Mouse (Mus musculus): Measurements from ENCODE around the gene Pex26. TPM values are rescaled to one million over a fixed set of nuclear protein-coding genes. Genes with fewer than 3 reads are reported as not detected.

The Pex26 gene
- total and polyA plus RNA-seq, 3 experiments, result 2.8 to 3.3 (median 3.2) TPM

DNA sequence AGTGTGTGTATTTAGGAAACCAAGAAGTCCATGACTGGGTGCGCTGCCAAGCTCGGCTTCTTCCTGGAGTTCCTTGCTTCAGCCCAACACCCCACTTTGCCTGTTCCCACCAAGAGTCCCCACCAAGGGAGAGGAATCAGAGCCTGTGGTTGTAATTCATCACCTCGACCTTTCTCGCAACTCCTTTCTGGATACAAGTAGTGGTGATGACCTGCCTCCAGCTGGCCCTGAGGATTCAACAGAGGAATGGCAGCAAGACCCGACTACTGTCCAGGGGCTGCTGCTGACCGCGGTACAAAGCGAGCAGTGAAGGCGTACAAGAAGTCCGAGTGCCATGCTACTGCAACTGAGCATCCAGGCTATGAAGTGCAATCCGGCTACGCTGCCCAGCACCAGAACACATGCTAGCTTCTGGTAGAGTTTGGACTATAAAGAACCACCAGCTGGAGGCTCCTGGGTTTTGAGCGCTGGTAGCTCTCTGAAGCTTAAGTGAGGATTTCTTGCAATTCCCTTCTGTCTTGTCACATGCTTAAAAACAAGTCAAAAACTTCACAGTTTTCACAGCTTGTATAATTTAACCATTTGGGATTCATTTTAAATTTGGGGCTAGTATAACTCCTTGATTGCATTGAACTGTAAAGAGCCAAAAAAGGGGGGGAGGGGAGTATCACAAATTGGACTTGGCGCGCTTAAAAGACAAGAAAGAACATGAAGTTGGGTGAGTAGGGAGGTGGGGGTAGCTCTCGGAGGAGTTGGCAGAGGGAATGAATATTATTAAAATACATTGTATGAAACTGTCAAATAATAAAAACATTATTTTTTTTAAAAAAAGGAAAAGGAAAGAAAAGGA is 28.8 kb upstream of the Pex26 start:
- Histone ChIP-seq H3K27ac (ENCODE audit: insufficient read depth, low read depth) (no peak overlapping the region), H3K79me2 (replicated peaks; ENCODE audit: control insufficient read depth, extremely low read depth, insufficient read depth, poor library complexity, severe bottlenecking) (no peaks in the 10 kb centered on the region), H3K4me3 (replicated peaks in 1 of 3; ENCODE audit: low read depth in 2 of 3, low read length in 2 of 3, poor library complexity in 1 of 3) (no peak overlapping the region), H3K27me3 (replicated peaks) (no peaks in the 10 kb centered on the region), H3K36me3 (replicated peaks in 1 of 2; ENCODE audit: control insufficient read depth in 1 of 2, insufficient read depth in 1 of 2, low read length in 1 of 2) (no peaks in the 10 kb centered on the region), H3K4me2 (ENCODE audit: insufficient read depth, low read depth, poor library complexity, severe bottlenecking) (no peak overlapping the region), H3K4me1 (ENCODE audit: control insufficient read depth in 1 of 2, insufficient read depth in 2 of 2) (no peaks in the 10 kb centered on the region), H3K9ac (ENCODE audit: insufficient read depth, low read depth) (no peak overlapping the region), H3K9me3 (replicated peaks; ENCODE audit: low read length) (peaks cover 3% of the 10 kb centered on the region)
- DNase-seq (ENCODE audit: extremely low read depth), result no peak
- in situ Hi-C loops (cut with MboI; ENCODE audit: low pct_ligation_motif_present, low pct_unique_long_range_greater_than_20kb, low sequenced_read_pairs), result no loop called here
- dilution Hi-C loops (cut with MboI; ENCODE audit: extremely low pct_ligation_motif_present, extremely low pct_unique_long_range_greater_than_20kb, low sequenced_read_pairs), result no loop called here
- TF ChIP-seq CHD1 (IDR thresholded peaks at IDR 0.05; ENCODE audit: low read depth, low read length) (no peak), RCOR1 (conservative IDR thresholded peaks at IDR 0.05; ENCODE audit: low read depth, low read length) (no peak), JUND (conservative IDR thresholded peaks at IDR 0.05; ENCODE audit: low read depth, low read length) (no peak), ELF1 (IDR thresholded peaks at IDR 0.05; ENCODE audit: low read depth, low read length) (no peak), ZNF384 (IDR thresholded peaks at IDR 0.05; ENCODE audit: low read depth, low read length) (no peak), JUN (IDR thresholded peaks at IDR 0.05; ENCODE audit: insufficient read depth, low read depth, low read length) (no peak), PAX5 (IDR thresholded peaks at IDR 0.05; ENCODE audit: low read length) (no peak), POLR2A (IDR thresholded peaks at IDR 0.05; ENCODE audit: low read depth, low read length) (no peak), POLR2AphosphoS2 (IDR thresholded peaks at IDR 0.05; ENCODE audit: low read depth, low read length) (no peak), MAFK (IDR thresholded peaks at IDR 0.05; ENCODE audit: insufficient replicate concordance, low read length) (no peak), MAZ (IDR thresholded peaks at IDR 0.05; ENCODE audit: low read depth, low read length) (no peak), HCFC1 (IDR thresholded peaks at IDR 0.05; ENCODE audit: low read depth, low read length) (no peak), RAD21 (IDR thresholded peaks at IDR 0.05; ENCODE audit: low read depth, low read length) (no peak), MAX (IDR thresholded peaks at IDR 0.05; ENCODE audit: low read length) (no peak), ZKSCAN1 (IDR thresholded peaks at IDR 0.05; ENCODE audit: borderline replicate concordance, low read depth, low read length) (no peak), MYC (IDR thresholded peaks at IDR 0.05; ENCODE audit: low read depth, low read length) (no peak)

DNA sequence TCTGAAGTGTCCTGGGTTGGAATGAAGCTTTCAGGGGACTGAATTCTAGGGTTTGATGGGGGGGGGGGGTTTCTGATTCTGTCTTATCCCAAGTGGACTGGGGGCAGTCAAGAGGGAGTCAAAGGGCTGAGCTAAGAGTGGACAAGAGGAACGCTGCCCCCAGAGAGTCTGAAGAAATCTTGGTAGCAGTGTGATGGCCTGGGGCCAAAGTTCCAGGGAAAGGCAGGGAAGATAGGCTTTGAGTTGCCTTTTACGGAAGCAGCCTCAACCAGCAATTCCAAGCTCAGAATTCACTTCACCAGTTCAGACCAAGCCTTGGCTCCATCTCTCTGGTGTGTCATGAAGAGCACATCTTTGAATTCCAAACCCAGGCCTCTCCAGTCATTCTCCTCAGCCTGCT is 27.4 kb upstream of the Pex26 start:
- dilution Hi-C loops (cut with MboI; ENCODE audit: extremely low pct_ligation_motif_present, extremely low pct_unique_long_range_greater_than_20kb, low sequenced_read_pairs) (no loop called here), in situ Hi-C loops (cut with MboI; ENCODE audit: low pct_ligation_motif_present, low pct_unique_long_range_greater_than_20kb, low sequenced_read_pairs) (no loop called here)
- Histone ChIP-seq H3K4me3 (replicated peaks in 1 of 3; ENCODE audit: low read depth in 2 of 3, low read length in 2 of 3, poor library complexity in 1 of 3) (no peak overlapping the region), H3K4me2 (ENCODE audit: insufficient read depth, low read depth, poor library complexity, severe bottlenecking) (no peak overlapping the region), H3K27ac (ENCODE audit: insufficient read depth, low read depth) (no peak overlapping the region), H3K79me2 (replicated peaks; ENCODE audit: control insufficient read depth, extremely low read depth, insufficient read depth, poor library complexity, severe bottlenecking) (no peaks in the 10 kb centered on the region), H3K9ac (ENCODE audit: insufficient read depth, low read depth) (no peak overlapping the region), H3K36me3 (replicated peaks in 1 of 2; ENCODE audit: control insufficient read depth in 1 of 2, insufficient read depth in 1 of 2, low read length in 1 of 2) (no peaks in the 10 kb centered on the region), H3K4me1 (ENCODE audit: control insufficient read depth in 1 of 2, insufficient read depth in 2 of 2) (no peaks in the 10 kb centered on the region), H3K9me3 (replicated peaks; ENCODE audit: low read length) (no peaks in the 10 kb centered on the region), H3K27me3 (replicated peaks) (no peaks in the 10 kb centered on the region)
- no peak for TF ChIP-seq PAX5 (IDR thresholded peaks at IDR 0.05; ENCODE audit: low read length)
- no peak for TF ChIP-seq ZMIZ1 (IDR thresholded peaks at IDR 0.05; ENCODE audit: low read depth, low read length)
- TF ChIP-seq RCOR1 (conservative IDR thresholded peaks at IDR 0.05; ENCODE audit: low read depth, low read length), result no peak
- TF ChIP-seq JUND (conservative IDR thresholded peaks at IDR 0.05; ENCODE audit: low read depth, low read length), result no peak
- TF ChIP-seq TCF12 (IDR thresholded peaks at IDR 0.05; ENCODE audit: low read depth, low read length), result no peak
- TF ChIP-seq UBTF (IDR thresholded peaks at IDR 0.05; ENCODE audit: low read depth, low read length), result no peak
- TF ChIP-seq MAX (IDR thresholded peaks at IDR 0.05; ENCODE audit: low read length), result no peak
- no peak for TF ChIP-seq ZKSCAN1 (IDR thresholded peaks at IDR 0.05; ENCODE audit: borderline replicate concordance, low read depth, low read length)
- no peak for TF ChIP-seq KAT2A (IDR thresholded peaks at IDR 0.05; ENCODE audit: insufficient replicate concordance, low read length)
- TF ChIP-seq SMC3 (IDR thresholded peaks at IDR 0.05; ENCODE audit: low read depth, low read length), result no peak
- no peak for TF ChIP-seq CTCF (conservative IDR thresholded peaks at IDR 0.05 in 1 of 2, IDR thresholded peaks at IDR 0.05 in 1 of 2; ENCODE audit: low read depth in 2 of 2, low read length in 2 of 2)
- no peak for TF ChIP-seq CHD2 (IDR thresholded peaks at IDR 0.05; ENCODE audit: low read length)
- TF ChIP-seq ELF1 (IDR thresholded peaks at IDR 0.05; ENCODE audit: low read depth, low read length), result no peak
- TF ChIP-seq BHLHE40 (IDR thresholded peaks at IDR 0.05; ENCODE audit: low read depth, low read length), result no peak
- TF ChIP-seq MAFK (IDR thresholded peaks at IDR 0.05; ENCODE audit: insufficient replicate concordance, low read length), result no peak
- DNase-seq (ENCODE audit: extremely low read depth), result no peak
